Mouse (Mus musculus): ENCODE results near the gene Gm3099. TPM values are rescaled to one million over a fixed set of nuclear protein-coding genes. Genes with fewer than 3 reads are reported as not detected.
"Not testable (repeated sequence)": the region's sequence is repeated elsewhere in the genome, so short reads cannot be mapped to it uniquely, and the experiment has no call there.

Gene Gm3099
- not detected for total RNA-seq (2021)
- long read RNA-seq, experiment 1, result 0 reads
- long read RNA-seq, experiment 2, result 0 reads

DNA sequence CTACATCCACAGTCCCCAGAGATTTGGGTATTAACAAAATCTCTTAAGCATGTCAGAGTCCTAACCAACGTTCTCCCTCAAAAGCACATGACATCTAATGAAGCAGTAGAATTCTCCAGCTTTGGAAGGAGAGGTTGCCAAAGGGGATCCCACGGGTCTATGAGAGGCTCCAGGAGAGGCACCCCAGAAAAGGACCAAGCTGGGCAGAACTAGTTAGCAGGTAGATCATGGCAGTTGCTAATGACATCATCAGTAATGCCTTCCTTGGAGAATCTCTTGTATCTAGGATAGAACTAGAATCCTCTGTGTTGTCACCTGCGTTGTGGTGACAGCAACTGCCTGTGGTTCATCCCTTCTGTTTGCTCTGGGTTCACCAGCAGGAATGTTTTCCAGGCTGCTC is at the start of gene Gm3099:
TSS of gene Gm3099 (plus strand) at position 301 of the 400 bp plus-strand sequence.
- not testable (repeated sequence) for DNase-seq (ENCODE audit: low spot score in 2 of 2)

DNA sequence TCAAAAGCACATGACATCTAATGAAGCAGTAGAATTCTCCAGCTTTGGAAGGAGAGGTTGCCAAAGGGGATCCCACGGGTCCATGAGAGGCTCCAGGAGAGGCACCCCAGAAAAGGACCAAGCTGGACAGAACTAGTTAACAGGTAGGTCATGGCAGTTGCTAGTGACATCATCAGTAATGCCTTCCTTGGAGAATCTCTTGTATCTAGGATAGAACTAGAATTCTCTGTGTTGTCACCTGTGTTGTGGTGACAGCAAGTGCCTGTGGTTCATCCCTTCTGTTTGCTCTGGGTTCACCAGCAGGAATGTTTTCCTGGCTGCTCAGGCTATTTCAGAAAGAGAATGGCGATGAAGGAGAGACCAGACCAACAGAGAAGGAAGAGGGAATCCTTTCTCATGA is 34.9 kb upstream of the Gm3099 start, which contains the start of gene Gm3095:
TSS of gene Gm3095 (plus strand) at position 301 of the 400 bp plus-strand sequence.
- not testable (repeated sequence) for DNase-seq (ENCODE audit: low spot score in 2 of 2)

DNA sequence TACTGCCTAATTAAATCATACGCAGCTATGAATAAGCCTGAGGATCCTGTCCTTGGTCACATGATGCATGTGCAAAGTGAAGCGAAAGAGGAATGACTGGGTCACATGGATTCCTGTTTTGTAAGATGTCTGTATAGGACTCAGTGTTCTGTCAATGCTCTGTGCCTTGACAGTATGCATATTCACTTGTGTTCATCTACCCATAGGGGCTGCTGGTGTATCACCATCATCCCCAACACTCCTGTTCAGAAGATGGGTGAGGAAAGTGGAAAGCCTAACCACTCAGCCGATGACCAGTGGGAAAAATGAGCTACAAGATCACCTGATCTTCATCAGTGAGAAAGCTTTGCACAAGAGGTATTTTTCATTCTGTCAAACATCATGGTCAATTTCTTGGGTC is 25.4 kb downstream of the Gm3099 start, which contains the start of gene Gm5796:
TSS of gene Gm5796 (plus strand) at position 301 of the 400 bp plus-strand sequence.
- not testable (repeated sequence) for DNase-seq (ENCODE audit: low spot score in 2 of 2)

Other genes starting within 250 kb of the Gm3099 start
- under 1 TPM in 1 of 2 experiments, not detected in 1; 0.20 TPM for gene Gm3002, start 188.3 kb upstream of the Gm3099 start, total RNA-seq (2021)
- gene Gm3033, start 152.1 kb upstream of the Gm3099 start, total RNA-seq (2021), result not detected
- not detected for gene Gm2916, start 114.2 kb upstream of the Gm3099 start, total RNA-seq (2021)
- not detected for gene Gm3029, start 66.6 kb upstream of the Gm3099 start, total RNA-seq (2021)
- not detected for gene Gm3095, start 34.8 kb upstream of the Gm3099 start, total RNA-seq (2021)
- gene Gm5796, start 25.5 kb downstream of the Gm3099 start, total RNA-seq (2021), result 1 to 10 TPM; 1.4 to 1.6 TPM
- gene Gm3115, start 85.7 kb downstream of the Gm3099 start, total RNA-seq (2021), result not detected
- 1 to 10 TPM in 1 of 2 experiments, under 1 TPM in 1; 0.37 to 1.9 TPM for gene Gm8108, start 112.1 kb downstream of the Gm3099 start, total RNA-seq (2021)
- gene Gm3127, start 166.6 kb downstream of the Gm3099 start, total RNA-seq (2021), result not detected
- not detected for gene Gm2974, start 184.2 kb downstream of the Gm3099 start, total RNA-seq (2021)

Measured in adrenal gland, postnatal 4 days (tissue).